Mouse (Mus musculus) ES-E14 (cell line): ENCODE data around the gene Tnfrsf1b. TPM values are rescaled to one million over a fixed set of nuclear protein-coding genes. Genes with fewer than 3 reads are reported as not detected.

Experiments
- DNase-seq: peaks from one replicate; pipeline ENCODE4 v3.0.0-alpha.2; 2013; ENCODE audit warnings: low read depth, low spot score
- H3K27ac ChIP-seq: 2 replicates; pipeline ENCODE4 v1.5.1; 2012; ENCODE audit warnings: low read depth, mild to moderate bottlenecking, low read length, moderate library complexity, mixed read lengths; ENCODE audit not compliant: poor library complexity, insufficient read depth, severe bottlenecking
- H3K36me3 ChIP-seq: 2 replicates; pipeline ENCODE4 v1.6.1; 2012; ENCODE audit warnings: mild to moderate bottlenecking, low read length, moderate library complexity, mixed read lengths; ENCODE audit not compliant: control insufficient read depth, poor library complexity, insufficient read depth, severe bottlenecking
- H3K4me1 ChIP-seq, 2 experiments: fragments of 150-350 bp in 1 of 2; sonication (generic) in 1 of 2; 2 replicates each; pipeline ENCODE4 v1.6.1; 2012; ENCODE audit warnings: low read length in 2 of 2, mild to moderate bottlenecking in 1 of 2, mixed read lengths in 1 of 2; ENCODE audit not compliant: control insufficient read depth in 2 of 2, insufficient read depth in 2 of 2, poor library complexity in 1 of 2
- H3K4me3 ChIP-seq, 2 experiments: fragments of 150-350 bp in 1 of 2; sonication (generic) in 1 of 2; 2 replicates each; pipeline ENCODE4 v1.5.1; 2012; ENCODE audit warnings: low read length in 2 of 2, low read depth in 1 of 2, mild to moderate bottlenecking in 1 of 2, mixed read lengths in 1 of 2; ENCODE audit not compliant: insufficient read depth in 1 of 2, poor library complexity in 1 of 2, severe bottlenecking in 1 of 2
- H3K9ac ChIP-seq: 2 replicates; pipeline ENCODE4 v1.6.1; 2012; ENCODE audit warnings: low read depth, mild to moderate bottlenecking, low read length, mixed read lengths; ENCODE audit not compliant: poor library complexity, insufficient read depth, severe bottlenecking
- H3K9me3 ChIP-seq: fragments of 150-350 bp; sonication (generic); 2 replicates; pipeline ENCODE4 v1.6.1; 2012; ENCODE audit warnings: low read depth, mild to moderate bottlenecking, low read length; ENCODE audit not compliant: control insufficient read depth, insufficient read depth
- CHD2 ChIP-seq: IDR thresholded peaks from 2 replicates; pipeline ENCODE4 v1.6.1; 2014; ENCODE audit warnings: mild to moderate bottlenecking, low read depth, low read length, inconsistent platforms
- HCFC1 ChIP-seq: IDR thresholded peaks from 2 replicates; pipeline ENCODE4 v1.6.1; 2012; ENCODE audit warnings: low read length, inconsistent platforms, borderline replicate concordance; ENCODE audit not compliant: insufficient read depth
- MAFK ChIP-seq: IDR thresholded peaks from 2 replicates; pipeline ENCODE4 v1.6.1; 2014; ENCODE audit warnings: mild to moderate bottlenecking, low read depth, low read length, inconsistent platforms; ENCODE audit not compliant: insufficient read depth
- ZC3H11A ChIP-seq: IDR thresholded peaks from 2 replicates; pipeline ENCODE4 v1.6.1; 2012; ENCODE audit warnings: low read depth, mild to moderate bottlenecking, inconsistent platforms, low read length, borderline replicate concordance
- ZNF384 ChIP-seq: IDR thresholded peaks from 2 replicates; pipeline ENCODE4 v1.6.1; 2012; ENCODE audit warnings: low read depth, low read length, inconsistent platforms
- in situ Hi-C, 2 experiments: fragments of 600-800 bp; cut with MboI; formaldehyde crosslinking; loops; one replicate each; pipeline ENCODE4 v1.15.1; 2025; ENCODE audit warnings: low sequenced_read_pairs in 2 of 2, inconsistent platforms in 1 of 2; ENCODE audit not compliant: unreplicated experiment in 2 of 2
- total RNA-seq: library from RNA; depleted of rRNA; stranded (reverse); fragments of 300-350 nt; gene quantifications from 2 replicates; pipeline ENCODE4 v1.2.3, GENCODE M21; 2012

Gene Tnfrsf1b
- total RNA-seq, 1 experiment: 4.3 TPM

DNA sequence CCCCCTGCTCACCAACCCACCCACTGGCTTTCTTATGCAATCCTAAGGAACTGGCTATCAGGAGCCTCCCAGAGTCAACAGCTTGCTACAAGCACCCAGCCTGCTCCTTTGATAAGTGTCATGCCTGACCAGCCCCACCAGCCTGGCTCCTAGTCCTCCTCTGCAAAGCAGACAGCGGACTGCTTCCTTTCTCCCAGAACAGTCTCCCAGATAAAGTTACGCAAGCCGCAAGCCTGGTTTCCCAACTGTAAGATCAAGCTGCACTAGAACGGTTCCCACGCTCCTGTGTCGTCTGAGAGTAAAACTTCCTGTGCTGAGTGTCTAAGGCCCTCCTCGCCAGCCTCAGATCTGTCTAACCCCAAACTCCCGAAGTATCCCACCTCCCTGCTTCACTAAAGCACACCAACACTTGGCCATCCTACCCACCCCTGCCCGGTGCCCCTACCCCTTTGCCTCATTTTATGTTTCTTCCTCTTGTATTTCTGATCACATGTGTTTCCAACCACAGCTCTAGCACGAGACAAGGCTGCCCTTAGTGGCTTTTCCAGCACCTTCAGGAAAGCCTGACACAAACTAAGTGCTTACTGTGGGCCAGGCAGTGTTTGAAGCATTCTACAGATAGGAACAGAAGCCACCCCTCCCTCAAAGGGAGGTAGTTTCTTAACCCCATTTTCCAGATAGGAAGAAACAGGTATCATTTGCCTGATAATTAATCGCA, 46.5 kb downstream of the Tnfrsf1b start:
- H3K9ac ChIP-seq: peak overlapping the region; percentile 20; the same call in 1 of the 2 replicates
- no peak for TF ChIP-seq MAFK
- no peak for TF ChIP-seq ZNF384
- no peak for TF ChIP-seq HCFC1
- TF ChIP-seq ZC3H11A: no peak
- TF ChIP-seq CHD2: no peak
- in situ Hi-C loops: loop anchor here (25.0 kb wide), 2 partner anchors 87 to 287 kb away; no protein-coding TSS in a partner anchor
- no peak overlapping the region for H3K4me3 ChIP-seq
- H3K4me1 ChIP-seq: peaks cover 2 to 17% of the 10 kb centered on the region in 2 experiments; a peak in 2 of 4 replicates
- H3K36me3 ChIP-seq: no peaks in the 10 kb centered on the region
- no peak overlapping the region for H3K27ac ChIP-seq
- no peak for DNase-seq
- H3K9me3 ChIP-seq: no peaks in the 10 kb centered on the region

DNA sequence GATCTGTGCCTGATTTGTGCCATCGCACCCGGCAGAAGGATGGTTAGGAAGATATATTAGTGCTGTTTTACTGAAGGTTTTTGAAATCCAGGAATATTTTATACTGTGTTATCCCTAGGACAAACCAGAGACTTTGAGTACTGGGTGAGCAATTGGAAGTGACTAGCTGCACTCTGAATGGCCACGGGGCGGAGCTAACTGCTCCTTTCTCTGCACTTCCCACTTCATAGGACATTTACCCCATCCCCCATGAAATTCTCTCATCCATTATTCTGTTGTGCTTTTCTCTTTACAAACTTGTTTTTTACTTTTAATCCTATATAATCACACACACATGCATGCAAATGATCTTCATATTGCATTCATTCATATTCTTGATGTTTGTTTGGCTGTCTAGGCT, 50.1 kb downstream of the Tnfrsf1b start:
- TF ChIP-seq ZC3H11A: no peak
- TF ChIP-seq ZNF384: no peak
- no peak for TF ChIP-seq CHD2
- TF ChIP-seq HCFC1: no peak
- no peak for TF ChIP-seq MAFK
- H3K36me3 ChIP-seq: no peaks in the 10 kb centered on the region
- H3K4me3 ChIP-seq: no peak overlapping the region
- DNase-seq: no peak
- peaks cover 2 to 14% of the 10 kb centered on the region in 2 experiments; a peak in 2 of 4 replicates for H3K4me1 ChIP-seq
- in situ Hi-C loops: loop anchor here in 1 of 2 experiments (25.0 kb wide), 1 partner anchor 91 kb away; no protein-coding TSS in a partner anchor
- no peaks in the 10 kb centered on the region for H3K9me3 ChIP-seq
- H3K27ac ChIP-seq: no peak overlapping the region
- H3K9ac ChIP-seq: no peak overlapping the region

DNA sequence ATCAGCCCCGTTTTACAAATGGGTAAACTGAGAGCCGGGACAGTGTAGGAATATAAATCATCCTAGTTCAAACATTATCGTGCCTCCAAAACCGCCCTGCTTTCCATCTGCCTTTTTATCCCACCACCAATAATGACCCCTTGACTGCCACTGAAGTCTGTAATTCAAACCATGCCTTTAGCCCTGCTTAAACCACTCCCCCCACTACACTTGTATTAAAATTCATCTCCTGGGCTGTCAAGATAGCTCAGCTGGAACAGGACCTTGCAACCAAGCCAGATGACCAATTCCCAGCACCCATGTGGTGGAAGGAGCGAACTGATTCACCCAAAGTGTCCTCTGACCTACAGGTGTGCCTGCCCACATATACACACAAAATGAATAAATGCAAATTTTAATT, 51.5 kb downstream of the Tnfrsf1b start:
- DNase-seq: no peak
- Histone ChIP-seq H3K9me3 (no peaks in the 10 kb centered on the region), H3K36me3 (peaks cover under 1% of the 10 kb centered on the region; the same call in 1 of the 2 replicates), H3K4me3 (no peak overlapping the region), H3K27ac (no peak overlapping the region), H3K9ac (no peak overlapping the region), H3K4me1 (peaks cover 0 to 8% of the 10 kb centered on the region in 2 experiments; a peak in 2 of 4 replicates)
- in situ Hi-C loops: loop anchor here in 1 of 2 experiments (25.0 kb wide), 1 partner anchor 92 kb away; no protein-coding TSS in a partner anchor
- no peak for TF ChIP-seq HCFC1
- no peak for TF ChIP-seq MAFK
- TF ChIP-seq ZC3H11A: no peak
- TF ChIP-seq CHD2: no peak
- TF ChIP-seq ZNF384: no peak

DNA sequence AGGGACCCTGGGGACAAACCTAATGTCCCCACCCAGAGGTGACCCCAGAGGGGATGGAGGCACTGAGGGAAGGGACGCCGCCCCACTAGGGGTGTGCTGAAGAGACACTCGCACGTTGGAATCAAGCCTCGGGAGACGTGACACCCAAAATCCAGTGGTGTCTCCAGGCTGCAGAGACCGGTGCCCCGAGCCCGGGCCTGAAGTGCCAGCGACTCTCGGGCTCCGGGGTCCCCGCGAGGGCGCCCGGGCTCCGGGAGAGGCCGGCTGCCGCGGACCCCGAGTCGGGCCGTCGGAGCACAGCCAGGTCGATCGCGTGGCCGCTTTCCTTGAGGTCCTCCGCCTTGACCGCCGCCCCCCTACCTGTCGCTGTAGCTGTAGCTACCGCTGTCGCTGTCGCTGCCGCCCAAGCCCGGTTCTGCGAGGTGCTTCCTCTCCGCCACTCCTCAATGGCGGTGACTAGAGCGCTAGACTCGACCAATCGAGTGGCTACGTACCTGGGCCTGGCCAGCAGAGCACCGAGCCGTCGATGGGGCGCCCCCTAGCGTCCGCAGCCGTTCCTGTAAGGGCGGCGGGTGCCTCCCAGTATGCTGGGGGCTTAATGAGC, 52.0 kb downstream of the Tnfrsf1b start, which contains the start of gene Vps13d:
Vps13d (minus strand) TSS at position 447 of the 604 bp plus-strand sequence.
- Histone ChIP-seq H3K4me3 (peak within 1 kb of the TSS; percentile 93 to 94), H3K4me1 (peaks cover 0 to 8% of the 10 kb centered on the region in 2 experiments; a peak in 2 of 4 replicates), H3K9ac (peak within 1 kb of the TSS; percentile 86), H3K9me3 (no peaks in the 10 kb centered on the region), H3K36me3 (peaks cover 2% of the 10 kb centered on the region; the same call in 1 of the 2 replicates), H3K27ac (no peak within 1 kb of the TSS)
- DNase-seq: peak; percentile 83
- in situ Hi-C loops: loop anchor here in 1 of 2 experiments (25.0 kb wide), 1 partner anchor 93 kb away; no protein-coding TSS in a partner anchor
- TF ChIP-seq ZNF384: 0 out of 2 replicates have a peak, but pooled peaks have one; percentile 24
- TF ChIP-seq HCFC1: peak; percentile 86
- peak; percentile 28; the same call in 1 of the 2 replicates for TF ChIP-seq MAFK
- TF ChIP-seq ZC3H11A: no peak
- no peak for TF ChIP-seq CHD2
